In genomic region chr12:56519738-56520191, GRCm38 (mm10) we compare ENCODE assay signal across 9 mouse cellular contexts. TPM values are rescaled to one million over a fixed set of nuclear protein-coding genes. Genes with fewer than 3 reads are reported as not detected.
DNase-seq lines count a peak whose midpoint lies in the region; ATAC-seq lines count a peak whose summit lies in the region.
"Had no signal": no experiment of that assay in that cellular context is flagged by ENCODE, and none has a peak within 500 bp of the region (broad histone marks: within the 10 kb centered on the region; RNA-seq: fewer than 3 reads in every experiment).

No protein-coding gene starts in this region.

- no peaks in the 10 kb centered on the region for H3K36me3 ChIP-seq in hindbrain, embryonic 16.5 days (ENCODE audit: control insufficient read depth, insufficient read depth, low read length)
- H3K36me3 ChIP-seq in midbrain, embryonic 14.5 days (ENCODE audit: control insufficient read depth, insufficient read depth, low read length) = no peaks in the 10 kb centered on the region

- no peak overlapping the region for H3K27ac ChIP-seq in hindbrain, embryonic 16.5 days (ENCODE audit: low read depth, low read length)
- H3K27ac ChIP-seq in midbrain, embryonic 14.5 days (replicated peaks; ENCODE audit: low read depth, low read length) = no peak overlapping the region

- H3K27me3 ChIP-seq in hindbrain, embryonic 16.5 days (replicated peaks; ENCODE audit: control insufficient read depth, insufficient read depth, low read length) = peaks cover 72% of the 10 kb centered on the region
- H3K27me3 ChIP-seq in midbrain, embryonic 14.5 days (ENCODE audit: control insufficient read depth, insufficient read depth, low read length) = peaks cover 93% of the 10 kb centered on the region

- no peak overlapping the region for H3K4me2 ChIP-seq in hindbrain, embryonic 16.5 days (ENCODE audit: low read length)
- H3K4me2 ChIP-seq in midbrain, embryonic 14.5 days (ENCODE audit: low read length) = peak overlapping the region; percentile 31

- 0 out of 2 replicates have a peak, but pooled peaks have one; percentile 17 for ATAC-seq in hindbrain, embryonic 16.5 days
- ATAC-seq in midbrain, embryonic 14.5 days (ENCODE audit: low FRiP score, low TSS enrichment) = 0 out of 2 replicates have a peak, but pooled peaks have one; percentile 24

- H3K9me3 ChIP-seq in hindbrain, embryonic 16.5 days (ENCODE audit: control insufficient read depth, low read length) = no peaks in the 10 kb centered on the region
- H3K9me3 ChIP-seq in midbrain, embryonic 14.5 days (ENCODE audit: control insufficient read depth, low read length) = no peaks in the 10 kb centered on the region

- DNase-seq in embryo, embryonic 10 days (ENCODE audit: low spot score) = peak; percentile 41
- no peak for DNase-seq in embryo, embryonic 10.5 days (ENCODE audit: low spot score)
- DNase-seq in lung, adult 18-20 months = peak; percentile 42 to 60
- DNase-seq in lung, postnatal 25 days (ENCODE audit: low spot score) = no peak
- DNase-seq in midbrain, embryonic 14.5 days = no peak
- no peak for DNase-seq in yolk sac, embryonic 10.5 days (ENCODE audit: low spot score)
- DNase-seq in frontal cortex, adult 2 months (ENCODE audit: extremely low spot score in 1 of 2, low spot score in 1 of 2) = no peak

- H3K9ac ChIP-seq in hindbrain, embryonic 16.5 days (ENCODE audit: low read depth, low read length) = no peak overlapping the region
- H3K9ac ChIP-seq in midbrain, embryonic 14.5 days (replicated peaks; ENCODE audit: low read length) = no peak overlapping the region

- under 1% methylated on average over 30 of the region's 30 CpGs for WGBS in hindbrain, embryonic 16.5 days
- under 1% methylated on average over 30 of the region's 30 CpGs for WGBS in midbrain, embryonic 14.5 days

- no peak overlapping the region for H3K4me3 ChIP-seq in hindbrain, embryonic 16.5 days (ENCODE audit: low read length)
- peak overlapping the region; percentile 5; the same call in 1 of the 2 replicates for H3K4me3 ChIP-seq in midbrain, embryonic 14.5 days (replicated peaks; ENCODE audit: low read depth, low read length)

- no peaks in the 10 kb centered on the region for H3K4me1 ChIP-seq in hindbrain, embryonic 16.5 days (ENCODE audit: control insufficient read depth, insufficient read depth, low read depth, low read length)
- no peaks in the 10 kb centered on the region for H3K4me1 ChIP-seq in midbrain, embryonic 14.5 days (ENCODE audit: control insufficient read depth, insufficient read depth, low read length)

RNA-seq across cellular contexts. Expression of gene Nkx2-1, which starts 16.9 kb away (rescaled TPM):
- polyA plus RNA-seq in hindbrain, embryonic 16.5 days (2015; fragmentation: Nextera tagmentation; extraction: Ambion mirVana) = 0.54 TPM in 1 of 2 replicates, not detected in the other
- polyA plus RNA-seq in midbrain, embryonic 14.5 days (2014; fragmentation: Nextera tagmentation; extraction: Ambion mirVana) = 0.24 TPM in 1 of 2 replicates, not detected in the other
- 0.18 and 0.36 TPM in 2 replicates for polyA plus RNA-seq in frontal cortex, adult 2 months (2012; rRNA removed)
- polyA plus RNA-seq: stomach, embryonic 16.5 days had no signal

Comparison
In these comparisons a context has a peak if more than half of its experiments do, and no peak if none do; other contexts are left out.
1. DNase-seq: peak in embryo, embryonic 10 days (single experiment) and lung, adult 18-20 months (2 of 2); none in embryo, embryonic 10.5 days (single experiment), lung, postnatal 25 days (single experiment), midbrain, embryonic 14.5 days (single experiment), yolk sac, embryonic 10.5 days (single experiment) and frontal cortex, adult 2 months (0 of 2).